Mouse (Mus musculus): ENCODE results near the gene Clasp1. TPM values are rescaled to one million over a fixed set of nuclear protein-coding genes. Genes with fewer than 3 reads are reported as not detected.
A peak's percentile ranks its signal among the peaks of the same experiment; 100 is the strongest.

Gene Clasp1
- total RNA-seq (2021) = 10 to 100 TPM; 45.3 to 47.4 TPM
- long read RNA-seq, experiment 1, full-length matches to known transcripts = 4 of 15 reads
- long read RNA-seq, experiment 1, partial matches to known transcripts = 2 of 15 reads
- long read RNA-seq, experiment 1, other reads (novel, unspliced or antisense) = 9 of 15 reads
- long read RNA-seq, experiment 2, full-length matches to known transcripts = 7 of 11 reads
- long read RNA-seq, experiment 2, partial matches to known transcripts = 1 of 11 reads
- long read RNA-seq, experiment 2, other reads (novel, unspliced or antisense) = 3 of 11 reads

GRCm38 (mm10) chr1:118388757-118389453, at the start of gene Clasp1:
TSS of gene Clasp1 (plus strand) at chr1:118389058.
- peak; percentile 95 for DNase-seq (ENCODE audit: low spot score)

- no peak for DNase-seq (ENCODE audit: low spot score)
These were observed 45.0 kb upstream of the Clasp1 start for GRCm38 (mm10) chr1:118343649-118344435.

GRCm38 (mm10) chr1:118349922-118350321, 38.9 kb upstream of the Clasp1 start:
- no peak for DNase-seq (ENCODE audit: low spot score)

GRCm38 (mm10) chr1:118359071-118359761, 29.6 kb upstream of the Clasp1 start:
- DNase-seq (ENCODE audit: low spot score) = peak; percentile 25

- peak; percentile 6 for DNase-seq (ENCODE audit: low spot score)
These were observed 20.9 kb upstream of the Clasp1 start for GRCm38 (mm10) chr1:118367970-118368369.

GRCm38 (mm10) chr1:118368721-118369461, 20.0 kb upstream of the Clasp1 start:
- peak; percentile 4 for DNase-seq (ENCODE audit: low spot score)

GRCm38 (mm10) chr1:118377784-118378183, 11.1 kb upstream of the Clasp1 start:
- no peak for DNase-seq (ENCODE audit: low spot score)

GRCm38 (mm10) chr1:118380105-118380786, 8.6 kb upstream of the Clasp1 start:
- no peak for DNase-seq (ENCODE audit: low spot score)

- DNase-seq (ENCODE audit: low spot score) = peak; percentile 66
These were observed 616 bp upstream of the Clasp1 start for GRCm38 (mm10) chr1:118388127-118388756.

GRCm38 (mm10) chr1:118389454-118390265, 802 bp downstream of the Clasp1 start:
- no peak for DNase-seq (ENCODE audit: low spot score)

GRCm38 (mm10) chr1:118390266-118390660, 1.4 kb downstream of the Clasp1 start:
- no peak for DNase-seq (ENCODE audit: low spot score)

- DNase-seq (ENCODE audit: low spot score) = no peak
These were observed 2.1 kb downstream of the Clasp1 start for GRCm38 (mm10) chr1:118390871-118391387.

- DNase-seq (ENCODE audit: low spot score) = no peak
These were observed 3.4 kb downstream of the Clasp1 start for GRCm38 (mm10) chr1:118392246-118392645.

GRCm38 (mm10) chr1:118393916-118394315, 5.1 kb downstream of the Clasp1 start:
- DNase-seq (ENCODE audit: low spot score) = no peak

- DNase-seq (ENCODE audit: low spot score) = no peak
These were observed 9.0 kb downstream of the Clasp1 start for GRCm38 (mm10) chr1:118397866-118398265.

GRCm38 (mm10) chr1:118398567-118398966, 9.7 kb downstream of the Clasp1 start:
- no peak for DNase-seq (ENCODE audit: low spot score)

GRCm38 (mm10) chr1:118399625-118400310, 10.9 kb downstream of the Clasp1 start:
- no peak for DNase-seq (ENCODE audit: low spot score)

GRCm38 (mm10) chr1:118401991-118402390, 13.1 kb downstream of the Clasp1 start:
- no peak for DNase-seq (ENCODE audit: low spot score)
